Mouse (Mus musculus): ENCODE measurements around the gene Map10. TPM values are rescaled to one million over a fixed set of nuclear protein-coding genes. Genes with fewer than 3 reads are reported as not detected.

Map10 gene
- total and polyA plus RNA-seq, 2 experiments from 2014 or later: 4.1 to 5.5 TPM

DNA sequence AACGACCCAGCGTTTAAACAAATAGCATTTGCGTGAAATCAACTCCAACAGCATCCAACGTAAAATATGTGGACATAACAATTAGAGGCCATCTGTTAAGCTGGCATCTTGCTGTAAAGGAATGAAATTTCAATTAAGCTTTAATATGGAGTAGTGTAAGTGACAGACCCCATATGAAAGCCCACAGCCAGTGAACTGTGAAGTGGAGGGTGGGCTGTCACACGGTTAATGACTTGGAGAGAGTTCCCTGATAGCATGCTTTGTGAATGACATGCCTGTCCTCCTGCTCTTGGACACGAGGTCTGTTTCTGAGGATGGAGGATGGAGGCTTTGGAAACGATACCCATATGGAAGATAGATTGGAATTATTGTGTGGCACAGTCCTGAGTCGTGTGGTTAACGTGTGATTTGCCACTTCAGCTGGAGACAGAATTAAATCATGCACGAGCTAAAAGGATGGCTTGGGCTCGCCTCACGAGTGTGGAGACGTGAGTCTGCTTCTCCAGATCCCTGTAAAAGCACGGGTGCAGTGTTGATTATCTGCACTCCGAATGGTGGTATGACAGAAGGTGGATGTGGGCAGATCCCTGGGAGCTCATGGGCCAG is 33.4 kb downstream of the Map10 start:
- Histone ChIP-seq H3K4me1 (ENCODE audit: control insufficient read depth, insufficient read depth) (no peaks in the 10 kb centered on the region), H3K9ac (replicated peaks; ENCODE audit: low read depth, low read length) (no peak overlapping the region), H3K4me3 (ENCODE audit: low read depth, low read length) (no peak overlapping the region), H3K9me3 (replicated peaks; ENCODE audit: control insufficient read depth, low read length) (peaks cover 8% of the 10 kb centered on the region), H3K27me3 (ENCODE audit: control insufficient read depth, insufficient read depth, low read length) (no peaks in the 10 kb centered on the region), H3K27ac (ENCODE audit: low read depth) (no peak overlapping the region), H3K36me3 (replicated peaks; ENCODE audit: control insufficient read depth, insufficient read depth, low read length) (no peaks in the 10 kb centered on the region), H3K4me2 (ENCODE audit: low read depth, low read length) (no peak overlapping the region)
- no peak for ATAC-seq (ENCODE audit: insufficient read depth, low read depth)
- no peak for DNase-seq (ENCODE audit: low spot score)
- WGBS: 76% methylated on average over 15 of the region's 15 CpGs
- TF ChIP-seq EP300 (IDR thresholded peaks at IDR 0.05; ENCODE audit: low read depth): no peak
- TF ChIP-seq CTCF (IDR thresholded peaks at IDR 0.05; ENCODE audit: low read depth): no peak

DNA sequence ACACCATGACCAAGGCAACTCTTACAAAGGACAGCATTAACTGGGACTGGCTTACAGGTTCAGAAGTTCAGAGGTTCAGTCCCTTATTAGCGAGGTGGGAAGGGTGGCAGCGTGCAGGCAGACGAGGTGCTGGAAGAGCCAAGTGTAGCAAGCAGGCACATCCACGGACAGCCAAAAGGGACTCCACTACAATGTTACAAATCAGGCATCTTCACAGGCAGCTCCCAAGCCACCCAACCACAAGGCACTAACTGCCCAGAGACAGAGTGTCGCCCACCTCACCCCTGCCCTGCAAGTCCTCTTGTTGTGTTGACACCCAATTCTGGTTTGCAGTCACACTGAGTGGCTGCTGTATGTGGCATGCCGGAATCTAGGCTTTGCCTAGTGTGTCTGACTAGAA is 34.8 kb downstream of the Map10 start:
- Histone ChIP-seq H3K9ac (replicated peaks; ENCODE audit: low read depth, low read length) (no peak overlapping the region), H3K27me3 (ENCODE audit: control insufficient read depth, insufficient read depth, low read length) (no peaks in the 10 kb centered on the region), H3K4me1 (ENCODE audit: control insufficient read depth, insufficient read depth) (no peaks in the 10 kb centered on the region), H3K4me2 (ENCODE audit: low read depth, low read length) (no peak overlapping the region), H3K36me3 (replicated peaks; ENCODE audit: control insufficient read depth, insufficient read depth, low read length) (no peaks in the 10 kb centered on the region), H3K4me3 (ENCODE audit: low read depth, low read length) (no peak overlapping the region), H3K9me3 (replicated peaks; ENCODE audit: control insufficient read depth, low read length) (no peaks in the 10 kb centered on the region), H3K27ac (ENCODE audit: low read depth) (no peak overlapping the region)
- no peak for DNase-seq (ENCODE audit: low spot score)
- no peak for TF ChIP-seq CTCF (IDR thresholded peaks at IDR 0.05; ENCODE audit: low read depth)
- TF ChIP-seq EP300 (IDR thresholded peaks at IDR 0.05; ENCODE audit: low read depth): no peak
- ATAC-seq (ENCODE audit: insufficient read depth, low read depth): no peak
- WGBS: 88% methylated on average over 6 of the region's 6 CpGs

DNA sequence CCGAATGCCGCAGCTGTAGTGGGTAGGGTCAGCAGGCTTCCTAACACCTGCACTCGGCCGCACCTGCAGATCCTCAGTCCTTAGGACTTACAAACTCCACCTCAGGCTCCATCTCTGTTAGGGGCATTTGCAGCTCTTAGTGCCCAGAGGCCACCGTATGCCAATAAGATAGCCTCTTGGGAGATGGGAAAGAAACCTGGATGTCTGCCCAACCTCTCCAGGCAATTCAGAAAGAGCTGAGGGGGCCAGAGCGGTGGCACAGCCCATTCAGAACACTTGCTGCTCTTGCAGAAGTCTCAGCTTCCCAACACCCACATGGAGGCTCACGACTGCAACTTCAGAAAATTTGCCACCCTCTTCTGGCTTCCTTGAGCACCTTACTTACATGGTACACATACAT is 36.2 kb downstream of the Map10 start:
- no peak for ATAC-seq (ENCODE audit: insufficient read depth, low read depth)
- Histone ChIP-seq H3K4me2 (ENCODE audit: low read depth, low read length) (no peak overlapping the region), H3K27ac (ENCODE audit: low read depth) (no peak overlapping the region), H3K4me3 (ENCODE audit: low read depth, low read length) (no peak overlapping the region), H3K36me3 (replicated peaks; ENCODE audit: control insufficient read depth, insufficient read depth, low read length) (no peaks in the 10 kb centered on the region), H3K9me3 (replicated peaks; ENCODE audit: control insufficient read depth, low read length) (no peaks in the 10 kb centered on the region), H3K4me1 (ENCODE audit: control insufficient read depth, insufficient read depth) (no peaks in the 10 kb centered on the region), H3K9ac (replicated peaks; ENCODE audit: low read depth, low read length) (no peak overlapping the region), H3K27me3 (ENCODE audit: control insufficient read depth, insufficient read depth, low read length) (no peaks in the 10 kb centered on the region)
- no peak for TF ChIP-seq CTCF (IDR thresholded peaks at IDR 0.05; ENCODE audit: low read depth)
- TF ChIP-seq EP300 (IDR thresholded peaks at IDR 0.05; ENCODE audit: low read depth): no peak
- 70% methylated on average over 7 of the region's 7 CpGs for WGBS
- DNase-seq (ENCODE audit: low spot score): no peak

DNA sequence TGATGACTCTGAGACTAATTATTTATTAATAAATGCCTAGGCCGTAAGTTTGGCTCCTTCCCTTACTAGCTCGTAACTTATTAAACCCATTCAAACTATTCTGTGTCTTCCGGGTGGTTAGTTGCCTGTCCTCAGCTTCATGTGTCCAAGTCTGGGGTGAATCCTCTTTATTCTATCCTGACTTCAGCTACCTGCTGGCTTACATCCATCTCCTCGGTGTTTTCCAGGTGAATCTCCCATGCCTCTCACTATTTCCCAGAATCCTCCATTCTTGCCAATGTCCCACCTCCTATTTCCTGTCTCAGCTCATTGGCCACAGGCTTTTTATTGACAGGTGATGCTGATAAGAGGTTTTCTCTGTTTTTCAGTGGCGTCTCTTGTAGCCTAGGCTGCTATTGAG is 39.6 kb downstream of the Map10 start:
- TF ChIP-seq CTCF (IDR thresholded peaks at IDR 0.05; ENCODE audit: low read depth) (no peak), EP300 (IDR thresholded peaks at IDR 0.05; ENCODE audit: low read depth) (no peak)
- Histone ChIP-seq H3K27me3 (ENCODE audit: control insufficient read depth, insufficient read depth, low read length) (no peaks in the 10 kb centered on the region), H3K4me1 (ENCODE audit: control insufficient read depth, insufficient read depth) (no peaks in the 10 kb centered on the region), H3K36me3 (replicated peaks; ENCODE audit: control insufficient read depth, insufficient read depth, low read length) (no peaks in the 10 kb centered on the region), H3K27ac (ENCODE audit: low read depth) (no peak overlapping the region), H3K4me3 (ENCODE audit: low read depth, low read length) (no peak overlapping the region), H3K9me3 (replicated peaks; ENCODE audit: control insufficient read depth, low read length) (no peaks in the 10 kb centered on the region), H3K9ac (replicated peaks; ENCODE audit: low read depth, low read length) (no peak overlapping the region), H3K4me2 (ENCODE audit: low read depth, low read length) (no peak overlapping the region)
- 81% methylated on average over 5 of the region's 5 CpGs for WGBS
- DNase-seq (ENCODE audit: low spot score) (no peak), ATAC-seq (ENCODE audit: insufficient read depth, low read depth) (no peak)

DNA sequence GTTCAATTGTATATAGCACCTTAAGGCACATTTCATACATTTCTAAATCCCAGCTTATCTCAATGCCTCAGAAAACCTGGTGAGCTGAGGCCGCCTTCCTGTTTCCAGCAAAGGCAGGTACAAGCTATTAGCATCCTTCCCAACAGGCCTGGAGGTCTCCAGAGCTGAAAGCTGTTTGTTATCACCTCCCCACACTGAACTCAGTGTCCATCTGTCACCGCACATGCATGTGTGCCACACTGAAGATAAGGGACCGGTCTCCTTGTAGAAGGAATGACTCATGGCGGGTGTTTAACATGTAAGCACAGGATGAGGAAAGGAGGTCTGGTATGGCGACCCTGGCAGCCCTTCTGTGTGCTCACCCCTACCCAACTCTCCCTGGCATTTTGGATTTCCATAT is 41.9 kb downstream of the Map10 start:
- DNase-seq (ENCODE audit: low spot score) (no peak), ATAC-seq (ENCODE audit: insufficient read depth, low read depth) (no peak)
- no peaks in the 10 kb centered on the region for H3K36me3 ChIP-seq (replicated peaks; ENCODE audit: control insufficient read depth, insufficient read depth, low read length)
- no peaks in the 10 kb centered on the region for H3K4me1 ChIP-seq (ENCODE audit: control insufficient read depth, insufficient read depth)
- no peaks in the 10 kb centered on the region for H3K27me3 ChIP-seq (ENCODE audit: control insufficient read depth, insufficient read depth, low read length)
- H3K9ac ChIP-seq (replicated peaks; ENCODE audit: low read depth, low read length): no peak overlapping the region
- no peak overlapping the region for H3K4me3 ChIP-seq (ENCODE audit: low read depth, low read length)
- H3K4me2 ChIP-seq (ENCODE audit: low read depth, low read length): no peak overlapping the region
- WGBS: 57% methylated on average over 5 of the region's 5 CpGs
- H3K27ac ChIP-seq (ENCODE audit: low read depth): no peak overlapping the region
- no peaks in the 10 kb centered on the region for H3K9me3 ChIP-seq (replicated peaks; ENCODE audit: control insufficient read depth, low read length)
- no peak for TF ChIP-seq CTCF (IDR thresholded peaks at IDR 0.05; ENCODE audit: low read depth)
- TF ChIP-seq EP300 (IDR thresholded peaks at IDR 0.05; ENCODE audit: low read depth): no peak

DNA sequence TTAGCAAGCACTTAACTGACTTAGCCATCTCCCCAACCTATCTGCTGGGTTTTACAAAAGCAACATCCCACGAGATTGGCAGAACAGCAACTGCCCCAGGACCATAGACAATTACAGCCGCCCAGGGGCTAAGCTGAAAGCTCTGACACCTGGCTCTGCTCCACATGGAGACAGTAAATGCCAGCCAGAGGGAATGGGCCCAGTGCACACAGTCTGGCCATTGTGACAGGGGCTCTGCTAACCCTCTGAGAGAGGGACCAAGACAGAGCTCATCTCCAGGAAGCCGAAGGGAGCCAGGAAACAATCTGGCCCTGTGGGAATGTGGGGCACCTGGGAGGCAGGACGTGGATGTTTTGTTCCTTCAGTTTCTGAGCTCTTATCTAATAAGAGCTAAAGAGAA is 46.6 kb downstream of the Map10 start:
- Histone ChIP-seq H3K4me3 (ENCODE audit: low read depth, low read length) (no peak overlapping the region), H3K36me3 (replicated peaks; ENCODE audit: control insufficient read depth, insufficient read depth, low read length) (no peaks in the 10 kb centered on the region), H3K4me1 (ENCODE audit: control insufficient read depth, insufficient read depth) (no peaks in the 10 kb centered on the region), H3K9ac (replicated peaks; ENCODE audit: low read depth, low read length) (no peak overlapping the region), H3K4me2 (ENCODE audit: low read depth, low read length) (no peak overlapping the region), H3K27me3 (ENCODE audit: control insufficient read depth, insufficient read depth, low read length) (no peaks in the 10 kb centered on the region), H3K9me3 (replicated peaks; ENCODE audit: control insufficient read depth, low read length) (no peaks in the 10 kb centered on the region), H3K27ac (ENCODE audit: low read depth) (no peak overlapping the region)
- no peak for TF ChIP-seq EP300 (IDR thresholded peaks at IDR 0.05; ENCODE audit: low read depth)
- no peak for TF ChIP-seq CTCF (IDR thresholded peaks at IDR 0.05; ENCODE audit: low read depth)
- ATAC-seq (ENCODE audit: insufficient read depth, low read depth): no peak
- 35% methylated on average over 4 of the region's 4 CpGs for WGBS
- DNase-seq (ENCODE audit: low spot score): no peak
